Mouse (Mus musculus) frontal cortex, adult 2 months (tissue): ENCODE data around the gene Scn4a. TPM values are rescaled to one million over a fixed set of nuclear protein-coding genes. Genes with fewer than 3 reads are reported as not detected.
A peak's percentile ranks its signal among the peaks of the same experiment; 100 is the strongest.

Experiments
- DNase-seq, 2 experiments: peaks; one replicate each; pipeline ENCODE4 v3.0.0; 2022; ENCODE audit warnings: low spot score in 1 of 2; ENCODE audit errors: extremely low spot score in 1 of 2
- polyA plus RNA-seq: library from polyadenylated mRNA; depleted of rRNA; stranded (reverse); fragments of >200 nt; gene quantifications from 2 replicates; pipeline ENCODE4 v1.2.3, GENCODE M21; 2012

The Scn4a gene
- polyA plus RNA-seq, 1 experiment, result 0.04 TPM

GRCm38 (mm10) chr11:106317801-106318200 is 35.3 kb downstream of the Scn4a start:
- DNase-seq, result no peak

- no peak for DNase-seq
Measured at GRCm38 (mm10) chr11:106316416-106316815, 36.7 kb downstream of the Scn4a start.

- DNase-seq, result no peak
Measured at GRCm38 (mm10) chr11:106314333-106314812, 38.7 kb downstream of the Scn4a start, which contains the start of gene Cd79b. Gene Cd79b (minus strand): TSS chr11:106314762.

GRCm38 (mm10) chr11:106313533-106313932 is 39.6 kb downstream of the Scn4a start:
- DNase-seq, result no peak

- no peak for DNase-seq
Measured at GRCm38 (mm10) chr11:106310123-106310522, 43.0 kb downstream of the Scn4a start.

GRCm38 (mm10) chr11:106308162-106308561 is 44.9 kb downstream of the Scn4a start:
- DNase-seq, result no peak

GRCm38 (mm10) chr11:106307432-106307831 is 45.7 kb downstream of the Scn4a start:
- DNase-seq, result no peak

- DNase-seq, result no peak
Measured at GRCm38 (mm10) chr11:106306758-106307157, 46.3 kb downstream of the Scn4a start.

GRCm38 (mm10) chr11:106306065-106306385 is 47.1 kb downstream of the Scn4a start:
- DNase-seq, result no peak

GRCm38 (mm10) chr11:106305348-106306064 is 47.6 kb downstream of the Scn4a start:
- no peak for DNase-seq

GRCm38 (mm10) chr11:106302634-106303033 is 50.5 kb downstream of the Scn4a start:
- DNase-seq, result peak in 1 of 2 experiments; percentile 71

GRCm38 (mm10) chr11:106301765-106302164 is 51.3 kb downstream of the Scn4a start, which contains the start of gene Gh:
Gene Gh (minus strand): TSS chr11:106301865.
- DNase-seq, result no peak

GRCm38 (mm10) chr11:106291861-106292260 is 61.2 kb downstream of the Scn4a start:
- no peak for DNase-seq

GRCm38 (mm10) chr11:106290376-106290775 is 62.7 kb downstream of the Scn4a start:
- no peak for DNase-seq

GRCm38 (mm10) chr11:106289369-106289768 is 63.7 kb downstream of the Scn4a start:
- DNase-seq, result no peak

- no peak for DNase-seq
Measured at GRCm38 (mm10) chr11:106286987-106287386, 66.1 kb downstream of the Scn4a start.

GRCm38 (mm10) chr11:106286206-106286605 is 66.9 kb downstream of the Scn4a start:
- no peak for DNase-seq

GRCm38 (mm10) chr11:106284126-106284525 is 69.0 kb downstream of the Scn4a start:
- DNase-seq, result no peak

GRCm38 (mm10) chr11:106283371-106283770 is 69.7 kb downstream of the Scn4a start:
- no peak for DNase-seq

- DNase-seq, result no peak
Measured at GRCm38 (mm10) chr11:106282452-106282851, 70.6 kb downstream of the Scn4a start.

GRCm38 (mm10) chr11:106276454-106276853 is 76.6 kb downstream of the Scn4a start, which contains the start of gene Tcam1:
Gene Tcam1 (plus strand): TSS chr11:106276672.
- peak; percentile 85 to 98 for DNase-seq

GRCm38 (mm10) chr11:106274971-106275411 is 78.1 kb downstream of the Scn4a start:
- no peak for DNase-seq
